Mouse (Mus musculus): ENCODE measurements around the gene Akap7. TPM values are rescaled to one million over a fixed set of nuclear protein-coding genes. Genes with fewer than 3 reads are reported as not detected.

Akap7 gene
- total and polyA plus RNA-seq, 3 experiments, result 17.2 to 59.1 (median 56.2) TPM

DNA sequence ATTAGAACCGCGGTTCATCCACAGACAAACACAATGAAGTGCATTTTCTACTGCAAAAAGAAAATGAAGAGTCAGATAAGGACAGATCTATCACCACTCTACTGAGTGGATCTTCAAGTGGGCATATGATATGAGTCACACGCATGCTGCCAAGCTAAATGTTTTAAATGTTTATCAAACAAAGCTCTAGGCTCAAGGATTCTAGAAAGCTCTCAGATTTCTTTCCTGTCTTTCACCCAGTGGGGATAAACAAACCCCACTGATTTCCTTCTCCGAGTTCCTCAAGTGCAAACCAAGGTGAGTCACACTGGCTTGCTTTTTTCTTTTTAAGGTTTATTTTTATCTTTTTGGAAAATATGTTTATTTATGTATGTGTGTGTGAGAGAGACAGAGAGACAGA is 94.0 kb downstream of the Akap7 start:
- no peaks in the 10 kb centered on the region for H3K79me2 ChIP-seq (replicated peaks; ENCODE audit: control insufficient read depth, insufficient read depth, low read length)
- H3K27ac ChIP-seq, result no peak overlapping the region
- TF ChIP-seq EP300 (IDR thresholded peaks at IDR 0.05; ENCODE audit: insufficient read depth, low read depth, low read length) (no peak), CTCF (IDR thresholded peaks at IDR 0.05) (no peak), POLR2A (IDR thresholded peaks at IDR 0.05; ENCODE audit: insufficient read depth, low read depth, low read length) (no peak)
- H3K4me1 ChIP-seq (ENCODE audit: control insufficient read depth, insufficient read depth, low read length), result no peaks in the 10 kb centered on the region
- H3K4me3 ChIP-seq, result no peak overlapping the region
- no peak overlapping the region for H3K9ac ChIP-seq (ENCODE audit: low read depth, low read length)
- intact Hi-C loops (cut with DNase I), result no loop called here
- no peak for DNase-seq
- H3K36me3 ChIP-seq (ENCODE audit: control insufficient read depth, insufficient read depth, low read length), result no peaks in the 10 kb centered on the region
- no peaks in the 10 kb centered on the region for H3K27me3 ChIP-seq (ENCODE audit: control insufficient read depth, insufficient read depth, low read length)
- WGBS, result 70% methylated on average over 4 of the region's 4 CpGs

DNA sequence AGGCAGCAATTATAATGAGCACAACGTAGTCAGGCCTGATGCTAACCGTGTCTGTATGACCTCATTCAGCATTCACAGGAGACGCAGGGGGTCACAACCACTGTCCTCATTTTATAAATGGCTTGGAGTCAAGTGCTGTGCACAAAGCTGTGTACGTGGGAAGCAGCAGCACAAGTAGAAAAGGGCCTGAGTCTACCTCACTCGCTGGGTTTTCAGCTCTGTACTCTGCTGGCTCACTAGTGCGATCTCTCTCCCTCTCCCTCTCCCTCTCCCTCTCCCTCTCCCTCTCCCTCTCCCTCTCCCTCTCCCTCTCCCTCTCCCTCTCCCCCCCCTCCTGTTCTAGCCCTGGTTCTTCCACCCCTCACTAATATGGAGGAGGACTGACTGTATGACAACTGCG is 99.1 kb downstream of the Akap7 start:
- no peak for DNase-seq

DNA sequence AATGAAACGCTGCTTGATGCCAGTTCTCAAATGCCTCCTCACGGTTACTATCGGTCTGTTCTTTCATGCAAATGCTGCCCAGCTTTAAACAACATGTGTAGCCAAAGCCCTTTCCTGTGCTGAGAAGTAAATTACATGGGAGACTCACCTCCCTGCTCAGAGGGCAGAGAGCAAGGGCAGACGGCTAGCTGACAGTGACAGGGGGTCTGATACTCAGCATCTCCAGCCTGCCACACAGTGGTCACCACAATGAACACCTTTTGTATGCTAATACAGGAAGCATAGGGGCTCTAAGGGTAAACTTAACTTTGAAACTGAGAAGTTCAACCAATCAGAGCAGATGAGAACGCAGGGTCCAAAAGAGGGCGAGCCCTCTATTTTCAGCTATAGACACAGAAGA is 99.8 kb downstream of the Akap7 start:
- Histone ChIP-seq H3K36me3 (ENCODE audit: control insufficient read depth, insufficient read depth, low read length) (no peaks in the 10 kb centered on the region), H3K9ac (ENCODE audit: low read depth, low read length) (no peak overlapping the region), H3K4me1 (ENCODE audit: control insufficient read depth, insufficient read depth, low read length) (no peaks in the 10 kb centered on the region), H3K79me2 (replicated peaks; ENCODE audit: control insufficient read depth, insufficient read depth, low read length) (no peaks in the 10 kb centered on the region), H3K27me3 (ENCODE audit: control insufficient read depth, insufficient read depth, low read length) (no peaks in the 10 kb centered on the region), H3K27ac (no peak overlapping the region), H3K4me3 (no peak overlapping the region)
- no peak for DNase-seq
- TF ChIP-seq POLR2A (IDR thresholded peaks at IDR 0.05; ENCODE audit: insufficient read depth, low read depth, low read length) (no peak), CTCF (IDR thresholded peaks at IDR 0.05) (no peak), EP300 (IDR thresholded peaks at IDR 0.05; ENCODE audit: insufficient read depth, low read depth, low read length) (no peak)
- intact Hi-C loops (cut with DNase I), result no loop called here
- 63% methylated on average over 6 of the region's 6 CpGs for WGBS

More for the DNA sequence above, 99.1 kb downstream of the Akap7 start:
- H3K27ac ChIP-seq, result no peak overlapping the region
- no peak for TF ChIP-seq POLR2A (IDR thresholded peaks at IDR 0.05; ENCODE audit: insufficient read depth, low read depth, low read length)
- TF ChIP-seq CTCF (IDR thresholded peaks at IDR 0.05), result no peak
- TF ChIP-seq EP300 (IDR thresholded peaks at IDR 0.05; ENCODE audit: insufficient read depth, low read depth, low read length), result no peak
- H3K27me3 ChIP-seq (ENCODE audit: control insufficient read depth, insufficient read depth, low read length), result no peaks in the 10 kb centered on the region
- intact Hi-C loops (cut with DNase I), result no loop called here
- no peak overlapping the region for H3K9ac ChIP-seq (ENCODE audit: low read depth, low read length)
- no peak overlapping the region for H3K4me3 ChIP-seq
- no peaks in the 10 kb centered on the region for H3K4me1 ChIP-seq (ENCODE audit: control insufficient read depth, insufficient read depth, low read length)
- no peaks in the 10 kb centered on the region for H3K36me3 ChIP-seq (ENCODE audit: control insufficient read depth, insufficient read depth, low read length)
- H3K79me2 ChIP-seq (replicated peaks; ENCODE audit: control insufficient read depth, insufficient read depth, low read length), result no peaks in the 10 kb centered on the region
- WGBS, result 83% methylated on average over 7 of the region's 7 CpGs

DNA sequence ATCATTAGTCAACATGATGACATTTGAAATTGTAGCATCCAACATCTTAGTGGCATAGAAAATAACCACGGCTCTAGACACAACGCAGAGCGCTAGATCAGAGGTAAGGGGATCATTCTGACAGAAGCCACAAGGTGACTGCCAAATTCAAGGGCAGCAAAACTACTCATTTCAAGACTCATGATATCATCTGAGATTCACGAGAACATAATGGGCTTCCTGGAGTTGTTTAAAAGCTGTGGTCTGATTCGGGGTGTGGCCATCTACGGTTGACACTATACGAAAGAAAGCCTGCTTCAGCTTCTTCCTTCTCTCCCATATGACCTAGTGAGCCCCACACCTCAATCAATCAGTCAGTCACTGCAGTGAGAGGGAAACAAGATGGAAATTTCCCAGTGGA is 107.0 kb downstream of the Akap7 start:
- Histone ChIP-seq H3K79me2 (replicated peaks; ENCODE audit: control insufficient read depth, insufficient read depth, low read length) (no peaks in the 10 kb centered on the region), H3K36me3 (ENCODE audit: control insufficient read depth, insufficient read depth, low read length) (no peaks in the 10 kb centered on the region), H3K4me1 (ENCODE audit: control insufficient read depth, insufficient read depth, low read length) (no peaks in the 10 kb centered on the region), H3K4me3 (no peak overlapping the region), H3K27me3 (ENCODE audit: control insufficient read depth, insufficient read depth, low read length) (no peaks in the 10 kb centered on the region), H3K27ac (no peak overlapping the region), H3K9ac (ENCODE audit: low read depth, low read length) (no peak overlapping the region)
- intact Hi-C loops (cut with DNase I), result no loop called here
- TF ChIP-seq POLR2A (IDR thresholded peaks at IDR 0.05; ENCODE audit: insufficient read depth, low read depth, low read length) (no peak), CTCF (IDR thresholded peaks at IDR 0.05) (no peak), EP300 (IDR thresholded peaks at IDR 0.05; ENCODE audit: insufficient read depth, low read depth, low read length) (no peak)
- 86% methylated on average over 7 of the region's 7 CpGs for WGBS
- DNase-seq, result no peak

DNA sequence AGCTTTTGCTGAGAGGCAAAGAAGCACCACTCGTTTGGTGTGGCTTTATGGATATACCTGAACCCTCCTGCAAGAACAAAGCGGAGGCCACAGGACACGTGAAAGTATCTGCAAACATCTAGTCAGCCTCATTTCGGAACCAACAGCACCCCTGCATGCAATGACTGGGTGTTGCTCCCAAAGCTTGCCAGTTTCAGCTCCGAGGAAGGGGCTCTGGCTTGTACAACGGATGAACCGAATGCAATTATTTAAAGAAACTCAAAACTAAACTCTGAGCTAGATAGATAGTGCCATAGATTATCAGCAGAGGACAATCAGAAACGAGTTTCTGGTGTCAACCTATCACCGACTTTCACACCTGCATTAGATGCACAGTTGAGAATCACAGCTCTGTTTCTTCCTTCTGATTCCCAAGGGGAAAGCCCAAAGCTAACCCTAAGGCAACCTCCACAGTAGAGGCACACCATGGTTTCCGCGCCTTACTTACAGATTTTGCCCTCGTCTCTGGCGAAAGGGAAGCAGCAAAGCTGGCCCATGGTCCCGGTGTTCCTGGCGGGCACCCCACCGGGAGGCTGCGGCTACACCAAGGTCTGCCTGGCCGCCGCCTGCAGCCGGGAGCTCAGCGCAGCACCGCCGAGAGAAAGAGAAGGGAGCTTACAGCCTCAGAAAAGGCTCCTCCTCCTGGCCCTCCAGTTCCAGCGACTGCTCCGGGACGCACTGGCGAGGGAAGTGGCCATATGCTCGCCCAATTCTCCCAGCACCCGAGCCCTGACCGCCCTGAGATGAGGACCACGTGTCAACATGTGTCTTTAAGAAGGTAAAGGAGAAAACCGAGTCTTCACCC is 107.9 kb downstream of the Akap7 start:
- DNase-seq, result peak; percentile 62 to 66
- TF ChIP-seq EP300 (IDR thresholded peaks at IDR 0.05; ENCODE audit: insufficient read depth, low read depth, low read length) (no peak), CTCF (IDR thresholded peaks at IDR 0.05) (peak; percentile 26; the same call in 1 of the 2 replicates), POLR2A (IDR thresholded peaks at IDR 0.05; ENCODE audit: insufficient read depth, low read depth, low read length) (no peak)
- peak overlapping the region; percentile 74 for H3K9ac ChIP-seq (ENCODE audit: low read depth, low read length)
- H3K79me2 ChIP-seq (replicated peaks; ENCODE audit: control insufficient read depth, insufficient read depth, low read length), result no peaks in the 10 kb centered on the region
- H3K4me3 ChIP-seq, result peak overlapping the region; percentile 47
- no peaks in the 10 kb centered on the region for H3K36me3 ChIP-seq (ENCODE audit: control insufficient read depth, insufficient read depth, low read length)
- no peak overlapping the region for H3K27ac ChIP-seq
- WGBS, result 22% methylated on average over 32 of the region's 32 CpGs
- intact Hi-C loops (cut with DNase I), result no loop called here
- H3K4me1 ChIP-seq (ENCODE audit: control insufficient read depth, insufficient read depth, low read length), result no peaks in the 10 kb centered on the region
- H3K27me3 ChIP-seq (ENCODE audit: control insufficient read depth, insufficient read depth, low read length), result no peaks in the 10 kb centered on the region

DNA sequence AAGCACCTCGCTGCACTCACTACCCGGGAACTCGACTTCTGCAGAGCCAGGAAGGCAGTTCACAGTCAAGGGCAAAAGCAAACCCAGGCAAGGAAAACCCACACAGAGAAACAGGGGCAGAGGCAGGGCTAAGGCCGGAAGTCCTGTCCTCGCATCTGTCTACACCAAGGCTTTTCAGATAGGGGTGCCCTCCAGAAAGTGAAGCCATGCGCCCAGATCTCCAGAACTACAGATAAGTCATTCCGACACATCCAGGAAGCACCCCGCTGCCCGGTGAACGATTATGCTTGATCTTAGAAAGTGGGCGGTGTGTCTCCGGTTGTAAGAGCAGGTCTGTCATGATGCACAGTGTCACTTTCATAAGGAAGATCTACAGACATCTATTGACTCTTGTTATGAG is 109.1 kb downstream of the Akap7 start:
- H3K79me2 ChIP-seq (replicated peaks; ENCODE audit: control insufficient read depth, insufficient read depth, low read length), result no peaks in the 10 kb centered on the region
- no peak overlapping the region for H3K27ac ChIP-seq
- intact Hi-C loops (cut with DNase I), result no loop called here
- 63% methylated on average over 12 of the region's 12 CpGs for WGBS
- H3K4me3 ChIP-seq, result no peak overlapping the region
- H3K4me1 ChIP-seq (ENCODE audit: control insufficient read depth, insufficient read depth, low read length), result no peaks in the 10 kb centered on the region
- TF ChIP-seq POLR2A (IDR thresholded peaks at IDR 0.05; ENCODE audit: insufficient read depth, low read depth, low read length) (no peak), EP300 (IDR thresholded peaks at IDR 0.05; ENCODE audit: insufficient read depth, low read depth, low read length) (no peak), CTCF (IDR thresholded peaks at IDR 0.05) (no peak)
- no peaks in the 10 kb centered on the region for H3K27me3 ChIP-seq (ENCODE audit: control insufficient read depth, insufficient read depth, low read length)
- H3K9ac ChIP-seq (ENCODE audit: low read depth, low read length), result no peak overlapping the region
- H3K36me3 ChIP-seq (ENCODE audit: control insufficient read depth, insufficient read depth, low read length), result no peaks in the 10 kb centered on the region
- no peak for DNase-seq
